Mouse (Mus musculus) heart, embryonic 15.5 days (tissue): ENCODE measurements at regions not wholly inside any gene's neighbourhood (a gene's known extent, or its start where the extent isn't known, plus 50 kb on each side); places are given as distances from the start of the nearest gene placed in this dataset.

Experiments used
- ATAC-seq: fragments of 200-750 bp; cut with Nextera tagmentation; replicated peaks from 2 replicates; pipeline ENCODE4 v1.8.0; 2017; ENCODE audit warnings: low read depth, moderate TSS enrichment; ENCODE audit not compliant: insufficient number of reproducible peaks, insufficient read depth, low FRiP score
- H3K27ac ChIP-seq: fragments of 300-500 bp; sonication (generic); 2 replicates; pipeline ENCODE4 v1.5.1; 2015; ENCODE audit warnings: mild to moderate bottlenecking, inconsistent platforms
- H3K27me3 ChIP-seq: fragments of 300-500 bp; sonication (generic); 2 replicates; pipeline ENCODE4 v1.6.1; 2015; ENCODE audit warnings: inconsistent platforms
- H3K36me3 ChIP-seq: fragments of 300-500 bp; sonication (generic); 2 replicates; pipeline ENCODE4 v1.6.1; 2015; ENCODE audit warnings: mild to moderate bottlenecking, inconsistent platforms
- H3K4me1 ChIP-seq: fragments of 300-500 bp; sonication (generic); replicated peaks from 2 replicates; pipeline ENCODE4 v1.6.1; 2015; ENCODE audit warnings: inconsistent platforms
- H3K4me2 ChIP-seq: fragments of 300-500 bp; sonication (generic); 2 replicates; pipeline ENCODE4 v1.6.1; 2015; ENCODE audit warnings: inconsistent platforms, mild to moderate bottlenecking, moderate library complexity
- H3K4me3 ChIP-seq: fragments of 300-500 bp; sonication (generic); 2 replicates; pipeline ENCODE4 v1.5.1; 2015; ENCODE audit warnings: mild to moderate bottlenecking, inconsistent platforms
- H3K9ac ChIP-seq: fragments of 300-500 bp; sonication (generic); 2 replicates; pipeline ENCODE4 v1.6.1; 2015; ENCODE audit warnings: mild to moderate bottlenecking, inconsistent platforms
- H3K9me3 ChIP-seq: fragments of 300-500 bp; sonication (generic); replicated peaks from 2 replicates; pipeline ENCODE4 v1.6.1; 2016; ENCODE audit warnings: inconsistent platforms
- WGBS: fragments of 180-500 bp; shearing (Covaris S2); methylation state at CpG from one replicate; pipeline ENCODE4 v1.1.7; 2015; ENCODE audit warnings: mixed read lengths; 5-methylcytosine and 5-hydroxymethylcytosine counted together

DNA sequence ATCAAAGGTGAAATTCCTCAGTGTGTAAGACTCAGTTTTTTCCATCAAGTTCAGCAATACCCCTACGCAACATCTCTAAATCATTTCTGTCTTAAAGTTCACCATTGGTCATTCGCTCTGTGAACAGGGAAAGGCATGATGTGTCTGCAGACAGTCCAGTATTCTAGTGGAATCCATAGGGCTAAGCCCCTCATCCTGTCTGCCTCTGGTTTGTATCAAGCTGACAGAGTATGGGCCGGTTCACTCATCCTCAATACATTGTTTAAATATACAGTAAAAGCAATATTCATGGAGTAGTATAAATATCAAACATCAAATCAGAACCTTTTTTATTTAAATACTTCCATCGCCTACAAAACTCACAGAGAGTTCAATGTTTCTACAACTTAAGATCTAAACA lies 152.9 kb upstream of the Paip1 start:
- Histone ChIP-seq H3K27ac (no peak overlapping the region), H3K36me3 (no peaks in the 10 kb centered on the region), H3K9ac (no peak overlapping the region), H3K27me3 (no peaks in the 10 kb centered on the region), H3K9me3 (no peaks in the 10 kb centered on the region), H3K4me1 (no peaks in the 10 kb centered on the region), H3K4me2 (no peak overlapping the region), H3K4me3 (no peak overlapping the region)
- no peak for ATAC-seq
- 78% methylated on average over 4 of the region's 4 CpGs for WGBS

DNA sequence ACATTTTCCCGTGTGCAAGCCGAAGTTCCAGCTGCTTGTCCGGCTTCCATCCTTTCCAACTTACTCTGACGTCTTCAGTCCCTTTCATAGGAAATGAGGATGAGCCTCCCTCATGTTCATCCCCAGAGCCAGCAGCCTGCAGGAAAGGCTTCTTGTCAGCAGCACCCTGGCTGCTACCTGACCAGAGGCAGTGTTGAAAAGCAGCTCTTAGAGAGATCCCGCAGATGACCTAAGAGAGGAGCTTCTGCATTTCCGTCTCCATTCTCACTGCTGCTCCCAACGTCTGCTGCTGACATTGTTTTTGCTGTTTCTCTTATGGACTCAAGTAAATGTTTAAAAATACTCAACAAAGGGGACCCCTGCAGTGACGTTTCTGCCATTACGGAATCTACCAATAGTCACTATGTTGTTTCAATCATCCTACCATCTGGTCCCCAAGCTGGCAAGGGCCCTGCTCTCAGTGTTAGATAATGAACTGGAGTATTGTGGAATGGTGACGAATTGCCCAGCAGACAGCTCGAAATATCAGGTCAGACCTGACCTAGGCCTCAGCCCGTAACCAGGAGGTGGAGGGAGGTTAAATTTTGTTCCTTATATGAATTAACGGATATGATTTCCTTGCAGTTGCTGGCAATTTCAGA lies 151.0 kb upstream of the Paip1 start:
- 46% methylated on average over 13 of the region's 13 CpGs for WGBS
- ATAC-seq, result no peak

DNA sequence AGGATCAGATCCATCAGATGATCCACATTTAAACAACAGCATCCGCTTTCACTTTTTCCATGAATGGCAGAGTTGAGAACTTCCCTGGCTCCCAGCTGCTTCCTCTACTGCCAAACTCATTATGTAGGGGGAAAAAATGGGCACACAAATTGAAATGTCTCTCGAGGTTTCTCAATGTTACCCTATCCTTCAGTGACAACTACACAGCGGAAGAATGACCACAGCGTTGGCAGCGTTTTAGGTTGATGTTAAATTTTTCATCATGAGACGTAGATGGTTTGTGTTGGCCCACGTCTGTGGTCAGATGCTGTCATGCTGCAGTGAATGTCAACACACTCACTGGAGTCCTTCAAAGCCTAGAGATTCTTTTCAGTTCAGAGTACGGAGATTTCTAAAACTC lies 149.0 kb upstream of the Paip1 start:
- Histone ChIP-seq H3K27ac (no peak overlapping the region), H3K4me3 (no peak overlapping the region), H3K9ac (no peak overlapping the region), H3K27me3 (no peaks in the 10 kb centered on the region), H3K36me3 (no peaks in the 10 kb centered on the region), H3K4me2 (no peak overlapping the region), H3K9me3 (no peaks in the 10 kb centered on the region), H3K4me1 (no peaks in the 10 kb centered on the region)
- 80% methylated on average over 8 of the region's 8 CpGs for WGBS
- ATAC-seq, result no peak

More for the DNA sequence above, 151.0 kb upstream of the Paip1 start:
- Histone ChIP-seq H3K27me3 (no peaks in the 10 kb centered on the region), H3K4me1 (no peaks in the 10 kb centered on the region), H3K9ac (no peak overlapping the region), H3K4me2 (no peak overlapping the region), H3K9me3 (no peaks in the 10 kb centered on the region), H3K4me3 (no peak overlapping the region), H3K27ac (no peak overlapping the region), H3K36me3 (no peaks in the 10 kb centered on the region)

DNA sequence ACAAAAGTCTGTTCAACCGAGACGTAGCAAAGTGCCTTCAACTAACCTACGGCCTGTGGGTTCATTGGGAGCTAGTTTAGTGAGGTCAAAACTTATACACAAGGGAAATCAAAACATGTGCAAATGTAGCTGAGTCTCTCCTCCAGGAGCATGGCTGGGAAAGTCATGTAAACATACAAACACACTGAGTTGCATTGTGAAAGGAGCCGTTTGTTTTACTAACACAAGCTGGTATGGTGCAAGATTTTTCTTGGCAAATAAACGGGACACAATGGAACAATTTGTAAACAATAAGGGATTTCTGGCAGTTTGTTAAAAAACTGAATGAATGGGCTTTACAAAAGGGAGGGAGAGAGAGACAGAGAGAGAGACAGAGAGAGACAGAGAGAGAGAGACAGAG lies 147.8 kb upstream of the Paip1 start:
- Histone ChIP-seq H3K36me3 (no peaks in the 10 kb centered on the region), H3K4me1 (no peaks in the 10 kb centered on the region), H3K27ac (no peak overlapping the region), H3K9ac (no peak overlapping the region), H3K9me3 (no peaks in the 10 kb centered on the region), H3K4me3 (no peak overlapping the region), H3K4me2 (no peak overlapping the region), H3K27me3 (no peaks in the 10 kb centered on the region)
- 70% methylated on average over 5 of the region's 5 CpGs for WGBS
- no peak for ATAC-seq

DNA sequence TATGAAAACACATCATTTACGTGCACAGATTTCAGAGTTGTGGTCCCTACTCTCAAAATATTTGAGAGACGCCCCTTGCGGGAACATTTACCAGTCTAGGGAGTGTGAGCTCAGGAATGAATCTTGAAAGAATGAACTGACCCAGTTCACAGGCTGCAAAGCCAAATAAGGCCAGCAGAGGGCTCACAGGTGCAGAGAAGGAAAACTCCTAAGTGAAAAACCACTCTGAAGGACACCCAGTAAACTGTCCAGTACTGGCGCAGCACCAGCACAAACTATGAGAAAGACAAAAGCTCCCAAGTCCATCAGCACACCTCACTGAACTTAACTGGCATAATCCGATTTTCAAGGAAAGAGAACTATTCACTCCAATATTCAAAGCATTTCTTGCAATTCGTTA lies 145.0 kb upstream of the Paip1 start:
- Histone ChIP-seq H3K4me1 (no peaks in the 10 kb centered on the region), H3K27ac (no peak overlapping the region), H3K36me3 (no peaks in the 10 kb centered on the region), H3K27me3 (no peaks in the 10 kb centered on the region), H3K4me3 (no peak overlapping the region), H3K9me3 (no peaks in the 10 kb centered on the region), H3K9ac (no peak overlapping the region), H3K4me2 (no peak overlapping the region)
- 48% methylated on average over 6 of the region's 6 CpGs for WGBS
- no peak for ATAC-seq

DNA sequence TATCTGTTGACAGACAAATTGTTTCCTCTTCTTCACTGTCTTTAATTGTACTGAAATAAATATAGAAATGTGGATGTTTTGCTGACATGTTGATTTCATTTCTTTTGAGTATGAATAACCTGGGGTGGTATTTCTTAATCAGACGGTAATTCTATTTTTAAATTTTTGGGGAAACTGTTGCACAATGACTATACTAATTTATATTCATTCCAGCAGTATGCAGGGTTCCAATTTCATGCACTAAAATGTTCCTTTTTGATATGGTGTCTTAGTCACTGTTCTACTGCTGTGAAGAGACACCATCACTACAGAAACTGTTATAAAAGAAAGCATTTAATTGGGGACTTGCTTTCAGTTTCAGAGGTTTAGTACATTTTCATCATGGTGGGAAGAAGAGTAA lies 119.2 kb upstream of the Paip1 start:
- no peaks in the 10 kb centered on the region for H3K27me3 ChIP-seq
- H3K9ac ChIP-seq, result no peak overlapping the region
- H3K36me3 ChIP-seq, result no peaks in the 10 kb centered on the region
- H3K4me3 ChIP-seq, result no peak overlapping the region
- H3K4me1 ChIP-seq, result no peaks in the 10 kb centered on the region
- no peaks in the 10 kb centered on the region for H3K9me3 ChIP-seq
- H3K4me2 ChIP-seq, result no peak overlapping the region
- H3K27ac ChIP-seq, result no peak overlapping the region
- 68% methylated on average over 1 of the region's 1 CpGs for WGBS
- ATAC-seq, result no peak

DNA sequence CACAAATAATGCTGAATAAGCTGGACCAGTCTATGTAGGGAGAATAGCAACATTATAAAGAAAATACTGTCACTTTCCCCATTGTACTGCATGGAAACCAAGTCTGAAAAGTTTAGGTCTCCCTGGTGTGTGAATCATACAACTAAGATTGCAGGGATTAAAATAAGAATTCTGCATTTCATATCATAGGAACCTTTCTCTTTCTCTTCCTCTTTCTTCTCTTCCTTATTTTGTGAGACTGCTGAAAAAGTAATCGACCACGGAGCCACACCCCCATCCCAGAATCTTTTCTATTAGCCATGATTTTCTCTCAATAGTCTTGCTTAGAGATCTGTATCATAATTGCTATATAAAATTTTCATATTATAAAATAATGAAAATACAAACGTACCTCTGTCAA lies 118.4 kb upstream of the Paip1 start:
- H3K27me3 ChIP-seq, result no peaks in the 10 kb centered on the region

DNA sequence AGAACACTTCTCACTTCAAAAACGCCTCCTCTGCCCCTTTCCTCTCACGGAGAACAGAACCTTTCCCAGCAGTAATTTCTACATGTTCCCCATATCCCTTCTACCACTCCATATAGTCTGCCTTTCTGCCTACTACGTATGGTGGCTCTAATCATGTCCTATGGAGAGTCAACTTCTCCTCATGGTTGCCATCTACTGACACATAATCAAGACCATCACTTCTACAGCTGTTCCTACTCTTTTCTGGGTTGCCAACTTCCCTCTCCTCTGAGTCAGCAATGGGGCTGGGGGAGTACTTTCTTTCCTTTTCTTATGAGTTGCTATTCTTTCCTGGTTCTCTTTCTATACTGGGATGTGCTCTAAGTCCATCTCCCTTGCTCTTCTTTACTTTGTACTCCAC lies 114.0 kb upstream of the Paip1 start:
- H3K27me3 ChIP-seq, result no peaks in the 10 kb centered on the region
- no peak overlapping the region for H3K9ac ChIP-seq
- no peaks in the 10 kb centered on the region for H3K36me3 ChIP-seq
- no peaks in the 10 kb centered on the region for H3K4me1 ChIP-seq
- WGBS, result 60% methylated on average over 3 of the region's 3 CpGs
- ATAC-seq, result no peak
- no peak overlapping the region for H3K4me3 ChIP-seq
- no peaks in the 10 kb centered on the region for H3K9me3 ChIP-seq
- H3K27ac ChIP-seq, result no peak overlapping the region
- H3K4me2 ChIP-seq, result no peak overlapping the region

More for the DNA sequence above, 118.4 kb upstream of the Paip1 start:
- no peaks in the 10 kb centered on the region for H3K4me1 ChIP-seq
- no peak overlapping the region for H3K9ac ChIP-seq
- no peak overlapping the region for H3K27ac ChIP-seq
- no peak overlapping the region for H3K4me3 ChIP-seq
- no peaks in the 10 kb centered on the region for H3K36me3 ChIP-seq
- ATAC-seq, result no peak
- H3K9me3 ChIP-seq, result no peaks in the 10 kb centered on the region
- no peak overlapping the region for H3K4me2 ChIP-seq
- WGBS, result 77% methylated on average over 3 of the region's 3 CpGs

DNA sequence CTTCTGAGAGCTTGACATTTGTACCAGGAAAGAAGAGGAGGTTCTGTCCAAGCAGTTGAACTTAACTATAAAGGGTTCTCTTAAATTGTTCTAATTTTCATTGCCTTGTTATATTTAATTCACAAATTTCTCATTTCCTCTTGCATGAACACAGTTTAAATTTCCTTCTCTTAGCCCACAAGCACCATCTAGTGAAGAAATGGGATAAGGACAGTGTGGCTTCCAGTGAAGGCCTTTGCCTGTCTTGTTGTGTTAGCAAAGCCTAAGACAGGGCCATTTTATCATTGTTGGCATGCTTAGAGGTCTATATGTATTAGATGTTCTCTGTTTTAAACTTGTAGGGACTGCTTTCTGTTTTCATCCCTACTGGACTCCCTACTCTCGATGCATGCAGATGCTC lies 110.0 kb upstream of the Paip1 start:
- Histone ChIP-seq H3K27me3 (no peaks in the 10 kb centered on the region), H3K4me3 (no peak overlapping the region), H3K9me3 (no peaks in the 10 kb centered on the region), H3K27ac (no peak overlapping the region), H3K4me1 (no peaks in the 10 kb centered on the region), H3K36me3 (no peaks in the 10 kb centered on the region), H3K4me2 (no peak overlapping the region), H3K9ac (no peak overlapping the region)
- WGBS, result 74% methylated on average over 1 of the region's 1 CpGs
- no peak for ATAC-seq

DNA sequence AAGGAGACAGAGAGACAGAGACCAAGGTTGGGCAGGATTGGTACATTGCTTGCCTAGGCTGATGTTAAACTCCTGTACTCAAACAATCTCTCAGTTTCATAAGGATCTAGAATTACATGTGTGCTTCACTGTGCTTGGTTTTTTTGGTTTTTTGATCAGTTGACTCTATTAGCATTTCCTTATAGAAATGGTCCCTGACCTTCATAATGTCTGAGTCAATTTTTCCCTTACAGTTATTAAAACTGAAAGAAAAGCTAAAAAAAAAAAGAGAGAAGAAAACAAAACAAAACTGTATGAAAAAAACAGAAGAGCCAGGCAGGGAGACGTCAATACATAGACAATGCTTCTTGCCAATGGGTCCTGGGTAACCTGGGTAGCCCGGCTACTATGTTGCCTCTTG lies 102.9 kb upstream of the Paip1 start:
- no peak overlapping the region for H3K4me2 ChIP-seq
- H3K27ac ChIP-seq, result no peak overlapping the region
- H3K9ac ChIP-seq, result no peak overlapping the region
- no peak overlapping the region for H3K4me3 ChIP-seq
- H3K36me3 ChIP-seq, result no peaks in the 10 kb centered on the region
- 88% methylated on average over 2 of the region's 2 CpGs for WGBS
- H3K4me1 ChIP-seq, result no peaks in the 10 kb centered on the region
- H3K27me3 ChIP-seq, result no peaks in the 10 kb centered on the region
- no peak for ATAC-seq
- H3K9me3 ChIP-seq, result no peaks in the 10 kb centered on the region

DNA sequence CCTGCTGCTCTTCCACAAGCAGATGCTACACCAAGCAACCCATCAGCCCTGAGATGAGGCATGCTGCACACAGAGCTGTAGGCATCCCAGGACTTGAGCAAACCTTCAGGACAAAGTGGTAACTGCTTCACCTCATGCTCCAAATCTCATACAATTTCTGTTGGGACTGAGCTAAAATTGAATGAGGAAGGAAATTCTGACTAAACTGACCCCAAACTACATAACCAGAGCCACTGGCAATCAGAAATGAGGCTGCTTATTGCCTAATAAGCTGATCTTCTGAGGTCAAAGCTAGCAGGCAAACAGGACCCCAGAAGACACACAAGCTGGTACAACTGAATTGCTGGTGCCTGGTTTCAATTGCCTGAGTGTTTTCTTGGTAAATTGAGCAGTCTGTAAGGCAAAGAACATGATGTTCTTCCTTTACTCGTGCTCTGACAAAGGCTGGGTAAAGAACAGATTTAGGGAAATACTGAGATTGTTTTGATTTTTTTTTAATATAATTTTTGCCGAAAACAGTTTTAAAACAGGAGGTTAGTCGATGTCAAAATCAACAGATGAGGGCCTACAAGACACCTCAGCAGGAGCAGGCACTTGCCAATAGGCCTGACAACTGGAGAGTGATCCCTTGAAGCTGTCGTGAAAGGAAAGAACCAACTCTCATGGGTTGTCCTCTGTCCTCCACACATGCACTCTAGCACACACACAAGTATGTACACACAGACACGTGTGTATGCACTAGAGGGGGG lies 101.3 kb upstream of the Paip1 start:
- ATAC-seq, result no peak
- 75% methylated on average over 5 of the region's 5 CpGs for WGBS

DNA sequence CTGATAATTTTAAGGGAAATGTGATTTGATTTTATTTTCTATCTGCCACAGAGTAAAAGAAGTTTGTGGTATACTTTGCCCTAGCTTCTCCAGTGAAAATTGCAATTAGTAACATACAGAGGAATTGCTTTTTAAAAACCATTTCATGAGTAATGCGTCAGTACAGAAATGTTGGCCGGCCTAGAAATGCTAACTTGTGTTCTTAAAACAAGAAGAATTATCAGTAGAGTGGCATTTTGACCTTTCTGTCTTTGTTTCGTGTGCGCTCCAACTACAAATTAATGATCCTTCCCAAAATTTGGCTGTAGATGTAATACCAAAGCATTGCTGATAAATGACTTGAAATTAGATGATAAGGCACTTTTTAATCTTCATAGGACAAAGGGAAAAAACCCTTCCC lies 99.7 kb upstream of the Paip1 start:
- no peak overlapping the region for H3K27ac ChIP-seq
- 77% methylated on average over 4 of the region's 4 CpGs for WGBS
- H3K9ac ChIP-seq, result no peak overlapping the region
- H3K4me3 ChIP-seq, result no peak overlapping the region
- H3K4me1 ChIP-seq, result no peaks in the 10 kb centered on the region
- H3K27me3 ChIP-seq, result no peaks in the 10 kb centered on the region
- H3K9me3 ChIP-seq, result no peaks in the 10 kb centered on the region
- H3K4me2 ChIP-seq, result no peak overlapping the region
- H3K36me3 ChIP-seq, result no peaks in the 10 kb centered on the region
- ATAC-seq, result no peak

More for the DNA sequence above, 101.3 kb upstream of the Paip1 start:
- Histone ChIP-seq H3K27ac (no peak overlapping the region), H3K4me3 (no peak overlapping the region), H3K4me2 (no peak overlapping the region), H3K9me3 (no peaks in the 10 kb centered on the region), H3K4me1 (no peaks in the 10 kb centered on the region), H3K36me3 (no peaks in the 10 kb centered on the region), H3K9ac (no peak overlapping the region), H3K27me3 (no peaks in the 10 kb centered on the region)
